Comparison of ENCODE assay signal across 29 mouse cellular contexts in genomic region chr3:146932506-146932905, GRCm38 (mm10).
"Had no signal": no experiment of that assay in that cellular context is flagged by ENCODE, and none has a peak within 500 bp of the region (broad histone marks: within the 10 kb centered on the region; RNA-seq: fewer than 3 reads in every experiment).

No protein-coding gene starts in this region.

- H3K9me3 ChIP-seq: limb, embryonic 10.5 days; limb, embryonic 12.5 days; limb, embryonic 15.5 days; liver, embryonic 12.5 days; liver, embryonic 13.5 days; liver, embryonic 15.5 days; lung, embryonic 15.5 days; midbrain, embryonic 10.5 days; midbrain, embryonic 12.5 days; midbrain, embryonic 13.5 days; midbrain, embryonic 15.5 days; neural tube, embryonic 12.5 days had no signal

- H3K36me3 ChIP-seq: limb, embryonic 10.5 days; limb, embryonic 15.5 days; liver, embryonic 12.5 days; liver, embryonic 13.5 days; lung, embryonic 15.5 days had no signal

- H3K4me3 ChIP-seq: limb, embryonic 10.5 days; limb, embryonic 12.5 days; limb, embryonic 13.5 days; limb, embryonic 15.5 days; liver, embryonic 12.5 days; liver, embryonic 13.5 days; liver, embryonic 15.5 days; lung, embryonic 15.5 days; midbrain, embryonic 10.5 days; midbrain, embryonic 12.5 days; midbrain, embryonic 13.5 days; midbrain, embryonic 15.5 days; myocyte; neural tube, embryonic 12.5 days had no signal

- H3K9ac ChIP-seq: limb, embryonic 12.5 days; limb, embryonic 13.5 days; limb, embryonic 15.5 days; liver, embryonic 12.5 days; liver, embryonic 13.5 days; liver, embryonic 14.5 days; liver, embryonic 15.5 days; liver, postnatal 0 days; lung, embryonic 14.5 days; lung, embryonic 15.5 days; midbrain, embryonic 12.5 days; midbrain, embryonic 13.5 days; midbrain, embryonic 15.5 days; neural tube, embryonic 12.5 days had no signal

- DNase-seq: left cerebral cortex, postnatal 4 days; liver; liver, embryonic 13.5 days; liver, postnatal 0 days; lung, adult 18-20 months; lung, embryonic 14.5 days; lung, postnatal 10 days; lung, postnatal 14 days; lung, postnatal 36 days; lung, postnatal 4 days; midbrain, embryonic 14.5 days had no signal

- H3K4me2 ChIP-seq: limb, embryonic 12.5 days; limb, embryonic 13.5 days; limb, embryonic 15.5 days; liver, embryonic 11.5 days; liver, embryonic 12.5 days; liver, embryonic 13.5 days; liver, embryonic 15.5 days; lung, embryonic 14.5 days; lung, embryonic 15.5 days; midbrain, embryonic 11.5 days; midbrain, embryonic 12.5 days; midbrain, embryonic 13.5 days; midbrain, embryonic 15.5 days; neural tube, embryonic 12.5 days had no signal

- H3K27me3 ChIP-seq: limb, embryonic 12.5 days; limb, embryonic 13.5 days; limb, embryonic 15.5 days; liver, embryonic 12.5 days; liver, embryonic 13.5 days; liver, embryonic 15.5 days; lung, embryonic 15.5 days; megakaryocyte, embryonic 14.5 days; midbrain, embryonic 12.5 days; midbrain, embryonic 13.5 days; midbrain, embryonic 15.5 days; neural tube, embryonic 12.5 days had no signal

- H3K4me1 ChIP-seq: limb, embryonic 12.5 days; limb, embryonic 13.5 days; limb, embryonic 15.5 days; liver, embryonic 12.5 days; liver, embryonic 13.5 days; liver, embryonic 15.5 days; lung, embryonic 15.5 days; megakaryocyte, embryonic 14.5 days; midbrain, embryonic 10.5 days; midbrain, embryonic 12.5 days; midbrain, embryonic 13.5 days; midbrain, embryonic 15.5 days; neural tube, embryonic 12.5 days had no signal

- H3K27ac ChIP-seq: limb, embryonic 10.5 days; limb, embryonic 12.5 days; limb, embryonic 13.5 days; limb, embryonic 15.5 days; liver, embryonic 12.5 days; liver, embryonic 13.5 days; liver, embryonic 14.5 days; liver, embryonic 15.5 days; lung, embryonic 15.5 days; macrophage; midbrain, embryonic 10.5 days; midbrain, embryonic 12.5 days; midbrain, embryonic 13.5 days; midbrain, embryonic 15.5 days; neural tube, embryonic 12.5 days had no signal
